16 mouse cellular contexts compared by ENCODE assay signal in the genomic region with DNA sequence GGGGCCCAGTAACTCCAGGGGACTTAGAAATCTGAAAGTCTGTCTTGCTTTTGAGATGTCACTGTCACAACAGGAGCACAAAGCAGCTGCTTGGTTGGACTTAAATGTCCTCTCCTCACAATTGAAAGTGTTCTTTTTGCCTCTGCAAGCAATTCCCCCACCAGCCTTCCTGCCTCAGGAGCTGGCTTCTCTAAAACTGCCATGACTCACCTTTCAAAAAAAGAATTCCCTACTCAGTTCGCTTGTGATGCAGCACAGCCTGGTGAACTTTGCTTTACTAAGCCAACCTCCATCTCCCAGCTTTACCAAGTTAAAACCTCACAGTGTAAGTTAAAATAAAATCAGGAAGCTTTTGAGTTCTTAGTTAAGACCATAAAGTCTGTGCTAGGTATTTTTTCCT.
"Had no signal": no experiment of that assay in that cellular context is flagged by ENCODE, and none has a peak within 500 bp of the region (broad histone marks: within the 10 kb centered on the region; RNA-seq: fewer than 3 reads in every experiment).

No protein-coding gene starts in this region.

- H3K4me1 ChIP-seq: limb, embryonic 12.5 days; liver, embryonic 13.5 days; lung, embryonic 15.5 days had no signal

- DNase-seq: kidney, adult 18-20 months; kidney, postnatal 14 days; liver; liver, embryonic 13.5 days; liver, postnatal 0 days; lung, postnatal 14 days; midbrain, embryonic 14.5 days; retina, postnatal 1 day; right cerebral cortex, postnatal 25 days; thymus, adult 18-20 months; thymus, postnatal 14 days had no signal

- H3K27ac ChIP-seq: kidney, embryonic 15.5 days; limb, embryonic 12.5 days; liver, embryonic 13.5 days; lung, embryonic 15.5 days; neural tube, embryonic 12.5 days; stomach, postnatal 0 days had no signal

- H3K4me3 ChIP-seq: kidney, embryonic 15.5 days; limb, embryonic 12.5 days; liver, embryonic 13.5 days; lung, embryonic 15.5 days; neural tube, embryonic 12.5 days had no signal

- H3K27me3 ChIP-seq: kidney, embryonic 15.5 days; limb, embryonic 12.5 days; liver, embryonic 13.5 days; lung, embryonic 15.5 days; neural tube, embryonic 12.5 days had no signal
